Mouse (Mus musculus): ENCODE measurements at regions not wholly inside any gene's neighbourhood (a gene's known extent, or its start where the extent isn't known, plus 50 kb on each side); places are given as distances from the start of the nearest gene placed in this dataset.

- no peak for TF ChIP-seq JUND (conservative IDR thresholded peaks at IDR 0.05; ENCODE audit: low read depth, low read length)
- no peak for TF ChIP-seq EP300 (IDR thresholded peaks at IDR 0.05; ENCODE audit: low read length)
Measured at GRCm38 (mm10) chr2:75146256-75146655, 320.7 kb downstream of the Mtx2 start.
